Mouse (Mus musculus) brain, embryonic 14.5 days (tissue): ENCODE data around the gene Ddit4. TPM values are rescaled to one million over a fixed set of nuclear protein-coding genes. Genes with fewer than 3 reads are reported as not detected.
A peak's percentile ranks its signal among the peaks of the same experiment; 100 is the strongest.
"Not testable (repeated sequence)": the region's sequence is repeated elsewhere in the genome, so short reads cannot be mapped to it uniquely, and the experiment has no call there.

ENCODE experiments used
- DNase-seq: peaks from one replicate; pipeline ENCODE4 v3.0.0-alpha.2; 2011; ENCODE audit warnings: low read depth
- CTCF ChIP-seq: fragments of 200-500 bp; IDR thresholded peaks from 2 replicates; pipeline ENCODE4 v1.5.1; 2012; ENCODE audit warnings: inconsistent platforms, mild to moderate bottlenecking, moderate library complexity, borderline replicate concordance; ENCODE audit not compliant: insufficient read depth, insufficient read length; ENCODE audit errors: extremely low read depth
- POLR2A ChIP-seq: fragments of 200-500 bp; IDR thresholded peaks from 2 replicates; pipeline ENCODE4 v1.6.1; 2012; ENCODE audit warnings: mild to moderate bottlenecking, inconsistent platforms, borderline replicate concordance; ENCODE audit not compliant: poor library complexity, insufficient read depth, insufficient read length, severe bottlenecking; ENCODE audit errors: extremely low read depth
- polyA plus RNA-seq: library from polyadenylated mRNA; depleted of rRNA; stranded (reverse); fragments of >200 nt; gene quantifications from 2 replicates; pipeline ENCODE4 v1.2.3, GENCODE M21; 2012; rRNA removed

Gene Ddit4
- polyA plus RNA-seq: 82.4 and 114 TPM in 2 replicates

- TF ChIP-seq POLR2A (peak; percentile 93; the same call in 1 of the 2 replicates), CTCF (no peak)
Observed at GRCm38 (mm10) chr10:59951211-59952151, at the start of gene Ddit4. Ddit4 (minus strand) TSS chr10:59951834.

GRCm38 (mm10) chr10:59999057-59999456 lies 47.4 kb upstream of the Ddit4 start:
- no peak for DNase-seq
- TF ChIP-seq CTCF (no peak), POLR2A (no peak)

More at GRCm38 (mm10) chr10:59951211-59952151, at the start of gene Ddit4:
- peak; percentile 100 for DNase-seq

DNA sequence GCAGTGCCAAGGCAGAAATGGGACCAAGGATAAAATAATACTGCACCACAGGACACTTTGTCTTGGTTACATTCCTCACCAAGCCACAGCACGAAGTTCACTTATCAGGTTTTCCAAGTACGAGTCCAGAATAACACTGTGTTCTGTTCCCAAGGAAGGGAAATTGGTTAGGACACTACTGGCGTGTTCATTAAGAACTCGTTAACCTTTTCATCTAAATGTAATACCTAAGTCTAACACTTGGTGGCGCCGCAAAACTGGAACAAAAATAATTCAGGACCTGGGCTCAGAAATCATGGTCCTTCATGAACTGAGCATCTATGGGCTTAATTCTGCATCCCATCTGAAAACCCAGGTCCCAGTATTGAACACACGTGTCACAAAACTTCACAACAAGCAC lies 46.0 kb upstream of the Ddit4 start:
- DNase-seq: peak; percentile 81
- TF ChIP-seq POLR2A: no peak
- TF ChIP-seq CTCF: peak; percentile 52; the same call in 1 of the 2 replicates

DNA sequence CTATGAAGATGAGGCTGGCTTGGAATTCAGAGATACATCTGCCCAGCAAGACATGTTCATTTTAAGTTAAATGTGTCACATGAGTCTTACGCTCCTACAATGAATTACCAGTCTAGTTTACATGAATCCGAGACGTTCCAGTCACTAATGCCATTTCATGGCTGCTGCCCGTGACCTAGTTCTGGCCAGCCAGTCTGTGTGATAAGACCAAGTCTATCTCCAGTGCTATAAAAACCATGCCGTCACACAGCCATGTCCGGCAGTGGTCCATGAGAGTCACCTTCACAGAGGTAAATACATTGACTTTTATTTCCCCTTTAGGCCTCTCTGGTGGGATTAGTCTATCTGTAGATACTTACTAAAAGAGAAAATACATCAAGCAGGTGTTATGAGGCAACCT lies 44.3 kb upstream of the Ddit4 start:
- TF ChIP-seq POLR2A: no peak
- no peak for TF ChIP-seq CTCF
- DNase-seq: no peak

- DNase-seq: not testable (repeated sequence)
Observed at GRCm38 (mm10) chr10:59993813-59994212, 42.2 kb upstream of the Ddit4 start.

GRCm38 (mm10) chr10:59992024-59992423 lies 40.4 kb upstream of the Ddit4 start:
- TF ChIP-seq CTCF (no peak), POLR2A (no peak)
- DNase-seq: no peak

- TF ChIP-seq POLR2A: no peak
- no peak for TF ChIP-seq CTCF
- no peak for DNase-seq
Observed at GRCm38 (mm10) chr10:59991262-59991880, 39.7 kb upstream of the Ddit4 start.

- TF ChIP-seq CTCF (no peak), POLR2A (no peak)
- no peak for DNase-seq
Observed at GRCm38 (mm10) chr10:59990393-59990792, 38.8 kb upstream of the Ddit4 start.

DNA sequence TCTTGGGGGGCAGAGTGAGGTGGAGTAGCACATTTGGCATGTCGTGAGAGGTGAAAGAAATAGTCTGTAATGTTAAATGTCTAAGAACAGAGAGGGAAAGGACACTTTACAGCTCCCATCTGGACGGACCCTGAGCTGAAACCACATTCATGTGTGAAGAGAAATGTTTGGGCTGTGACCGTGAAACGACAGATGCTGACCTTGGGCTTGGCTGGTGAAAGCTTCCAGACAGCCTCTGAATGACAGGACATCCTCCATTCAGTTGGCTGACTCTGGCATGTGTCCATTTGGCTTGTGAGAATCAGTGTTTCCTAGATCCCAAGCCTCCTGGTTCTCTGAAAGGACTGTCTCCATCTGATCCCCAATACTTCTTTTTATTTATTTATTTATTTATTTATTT lies 36.4 kb upstream of the Ddit4 start:
- no peak for TF ChIP-seq CTCF
- no peak for TF ChIP-seq POLR2A
- no peak for DNase-seq

DNA sequence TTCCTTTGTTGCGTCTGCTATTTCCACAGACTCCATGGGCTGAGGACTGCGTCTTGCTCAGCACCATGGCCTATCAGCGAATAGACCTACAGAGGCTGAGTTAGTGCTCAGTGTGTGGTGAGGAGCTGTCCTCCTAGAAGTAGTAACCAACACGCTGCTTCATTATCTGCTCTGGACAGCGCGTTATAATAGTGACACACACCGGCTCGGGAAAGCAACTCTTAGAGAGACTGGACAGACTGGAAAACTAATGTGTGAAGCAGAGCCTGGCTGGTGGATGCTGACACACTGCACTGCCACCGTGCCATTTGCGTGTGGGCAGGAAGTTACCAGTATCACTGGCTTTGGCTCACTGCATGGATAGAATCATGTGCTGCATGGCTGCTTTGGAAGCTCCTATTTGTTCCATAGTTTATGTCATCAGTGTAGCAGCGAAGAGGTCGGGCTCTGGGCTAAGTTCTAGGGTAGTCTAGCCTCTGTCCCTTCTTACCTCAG lies 30.8 kb upstream of the Ddit4 start:
- TF ChIP-seq CTCF (no peak), POLR2A (no peak)
- no peak for DNase-seq

- DNase-seq: no peak
- TF ChIP-seq POLR2A (no peak), CTCF (no peak)
Observed at GRCm38 (mm10) chr10:59981792-59982191, 30.2 kb upstream of the Ddit4 start.

DNA sequence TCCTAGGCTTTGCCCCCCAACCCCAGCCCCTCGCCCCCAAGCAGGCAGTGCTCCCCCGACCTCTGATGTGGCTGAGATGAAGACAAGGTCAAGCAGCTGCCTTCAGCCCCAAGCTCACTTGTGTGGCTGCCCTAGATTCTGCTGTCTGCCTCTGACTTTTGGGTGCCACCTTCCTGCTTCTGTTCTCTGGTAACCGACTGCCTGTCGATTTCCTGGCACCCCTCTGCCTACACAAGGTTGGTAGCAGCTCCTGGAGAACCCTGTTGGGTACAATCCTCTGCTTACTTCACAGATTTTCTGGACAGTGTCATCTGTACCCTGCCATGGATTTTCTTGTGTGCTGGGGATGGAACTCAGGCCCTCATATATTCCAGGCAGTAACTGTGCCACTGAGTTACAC lies 29.7 kb upstream of the Ddit4 start:
- TF ChIP-seq POLR2A (no peak), CTCF (no peak)
- DNase-seq: no peak

DNA sequence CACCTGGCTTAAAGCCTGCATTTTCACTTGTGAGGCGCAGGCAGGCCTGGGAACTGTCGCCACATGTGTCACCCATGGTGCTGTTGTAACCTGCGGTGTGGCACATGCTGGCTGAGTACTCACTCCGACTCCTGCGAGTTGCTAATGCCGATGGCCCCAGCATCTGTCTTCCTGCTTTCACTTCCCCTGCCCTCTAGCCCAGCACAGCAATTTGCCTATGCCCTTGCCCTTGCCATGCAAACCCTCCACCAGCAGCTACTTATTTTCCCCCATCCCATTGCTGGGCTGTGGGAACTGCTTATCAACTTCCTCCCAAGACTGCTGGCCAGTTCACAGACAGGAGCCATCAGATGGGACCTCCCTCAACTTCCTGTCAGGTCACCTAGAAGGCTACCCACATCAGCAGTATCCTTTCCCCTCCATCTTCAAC lies 29.2 kb upstream of the Ddit4 start:
- TF ChIP-seq POLR2A (no peak), CTCF (no peak)
- no peak for DNase-seq

- TF ChIP-seq CTCF (no peak), POLR2A (no peak)
- DNase-seq: peak; percentile 90
Observed at GRCm38 (mm10) chr10:59978873-59979743, 27.5 kb upstream of the Ddit4 start.
